Mouse (Mus musculus): Measurements from ENCODE around the gene Tmem52b. TPM values are rescaled to one million over a fixed set of nuclear protein-coding genes. Genes with fewer than 3 reads are reported as not detected.
A peak's percentile ranks its signal among the peaks of the same experiment; 100 is the strongest.

Tmem52b gene
- polyA plus RNA-seq, 1 experiment from 2014 or later = 0.24 TPM

DNA sequence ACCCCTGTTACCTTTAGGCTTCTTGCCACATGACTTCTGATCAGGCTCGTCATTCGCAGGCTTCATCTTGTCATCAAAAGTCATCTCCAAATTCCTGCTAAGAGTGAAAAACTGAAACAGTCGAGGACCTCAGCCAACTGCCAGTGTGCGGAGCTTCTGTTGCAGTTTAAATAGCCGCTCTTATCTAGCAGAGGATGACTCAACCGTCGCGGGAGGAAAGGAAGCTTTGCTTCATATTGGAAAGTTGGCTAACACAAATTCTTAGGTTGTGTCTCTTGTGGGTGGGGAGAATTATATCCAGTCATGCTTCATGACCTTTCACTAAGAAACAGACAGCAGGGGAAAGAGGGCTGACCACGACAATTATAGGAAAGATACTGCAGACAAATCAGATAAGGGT lies 5.3 kb upstream of the Tmem52b start, which contains the start of gene Olr1:
Gene Olr1 (minus strand): TSS at position 142 of the 400 bp plus-strand sequence.
- no peaks in the 10 kb centered on the region for H3K9me3 ChIP-seq (ENCODE audit: control insufficient read depth, low read length)
- no peaks in the 10 kb centered on the region for H3K27me3 ChIP-seq (ENCODE audit: control insufficient read depth, insufficient read depth, low read length)
- no peak for DNase-seq (ENCODE audit: low spot score)
- no peak within 1 kb of the TSS for H3K4me2 ChIP-seq (replicated peaks)
- no peak within 1 kb of the TSS for H3K4me3 ChIP-seq (replicated peaks; ENCODE audit: low read length)
- H3K36me3 ChIP-seq (replicated peaks; ENCODE audit: control insufficient read depth, insufficient read depth) = no peaks in the 10 kb centered on the region
- 87% methylated on average over 9 of the region's 9 CpGs for WGBS
- no peak for ATAC-seq (ENCODE audit: low FRiP score)
- no peak within 1 kb of the TSS for H3K9ac ChIP-seq
- H3K27ac ChIP-seq = no peak within 1 kb of the TSS
- no peaks in the 10 kb centered on the region for H3K4me1 ChIP-seq (replicated peaks; ENCODE audit: control insufficient read depth, insufficient read depth, low read length)

DNA sequence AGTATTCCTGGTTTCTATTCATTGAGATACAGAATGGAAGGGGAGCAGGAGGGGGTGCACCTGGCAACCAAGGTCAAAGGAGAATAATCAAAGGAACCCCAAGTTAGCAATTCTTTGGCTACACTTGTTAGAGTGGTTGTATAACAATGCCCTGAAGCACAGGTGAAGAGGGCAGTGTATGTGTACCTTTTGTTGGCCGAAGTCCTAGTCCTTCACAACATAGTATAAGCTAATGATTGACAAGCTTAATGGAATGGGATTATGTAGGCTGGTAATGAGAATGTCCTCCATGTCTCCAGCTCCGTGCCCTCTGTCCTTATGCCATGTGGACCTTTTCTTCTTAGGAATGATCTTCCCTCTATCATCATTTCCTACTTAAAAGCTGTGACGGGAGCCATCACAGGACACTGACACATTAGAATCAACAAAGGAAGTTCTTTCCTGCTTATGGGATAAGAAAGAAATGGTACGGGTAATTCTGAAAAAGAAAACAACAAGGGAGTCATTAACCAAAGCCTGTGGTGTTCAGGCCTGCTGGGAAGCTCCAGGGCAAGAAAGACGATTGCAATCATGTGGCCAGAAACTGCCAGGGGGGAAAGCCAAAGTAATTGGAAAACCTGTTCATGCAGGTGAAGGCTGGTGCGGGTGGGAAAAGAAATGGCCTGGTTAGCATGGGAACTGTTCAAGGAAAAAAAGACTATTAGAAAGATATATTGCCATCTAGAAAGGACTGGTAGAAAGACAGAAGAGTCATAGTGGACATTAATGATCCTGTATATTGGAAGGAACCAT lies 2.0 kb upstream of the Tmem52b start:
- Histone ChIP-seq H3K36me3 (replicated peaks; ENCODE audit: control insufficient read depth, insufficient read depth) (no peaks in the 10 kb centered on the region), H3K9me3 (ENCODE audit: control insufficient read depth, low read length) (no peaks in the 10 kb centered on the region), H3K9ac (no peak overlapping the region), H3K4me1 (replicated peaks; ENCODE audit: control insufficient read depth, insufficient read depth, low read length) (no peaks in the 10 kb centered on the region), H3K4me3 (replicated peaks; ENCODE audit: low read length) (no peak overlapping the region), H3K27ac (no peak overlapping the region), H3K27me3 (ENCODE audit: control insufficient read depth, insufficient read depth, low read length) (no peaks in the 10 kb centered on the region), H3K4me2 (replicated peaks) (no peak overlapping the region)
- ATAC-seq (ENCODE audit: low FRiP score) (no peak), DNase-seq (ENCODE audit: low spot score) (no peak)
- 79% methylated on average over 6 of the region's 6 CpGs for WGBS

DNA sequence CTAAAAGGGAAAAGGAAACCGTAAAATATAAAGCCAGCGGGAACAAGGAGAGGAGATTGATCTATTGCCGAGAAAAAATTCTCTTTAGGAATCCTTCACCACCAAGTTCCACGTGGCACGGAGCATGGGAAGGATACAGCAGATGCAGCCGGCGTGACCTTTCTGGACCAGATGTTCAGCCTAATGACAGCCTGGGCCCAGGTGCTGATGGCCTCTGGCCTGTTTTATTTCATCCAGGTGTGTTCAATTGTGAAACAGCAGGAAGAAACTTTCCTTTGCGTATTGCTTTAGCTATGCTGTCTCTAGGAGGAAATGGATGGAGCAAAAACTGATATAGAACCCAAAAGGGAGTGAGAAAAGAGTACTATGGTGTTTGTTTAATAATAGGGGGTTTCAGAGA lies 513 bp downstream of the Tmem52b start:
- Histone ChIP-seq H3K9me3 (ENCODE audit: control insufficient read depth, low read length) (no peaks in the 10 kb centered on the region), H3K36me3 (replicated peaks; ENCODE audit: control insufficient read depth, insufficient read depth) (no peaks in the 10 kb centered on the region), H3K27ac (no peak overlapping the region), H3K27me3 (ENCODE audit: control insufficient read depth, insufficient read depth, low read length) (no peaks in the 10 kb centered on the region), H3K4me3 (replicated peaks; ENCODE audit: low read length) (no peak overlapping the region), H3K4me1 (replicated peaks; ENCODE audit: control insufficient read depth, insufficient read depth, low read length) (no peaks in the 10 kb centered on the region), H3K9ac (no peak overlapping the region), H3K4me2 (replicated peaks) (no peak overlapping the region)
- ATAC-seq (ENCODE audit: low FRiP score) = no peak
- DNase-seq (ENCODE audit: low spot score) = no peak
- 81% methylated on average over 8 of the region's 8 CpGs for WGBS

DNA sequence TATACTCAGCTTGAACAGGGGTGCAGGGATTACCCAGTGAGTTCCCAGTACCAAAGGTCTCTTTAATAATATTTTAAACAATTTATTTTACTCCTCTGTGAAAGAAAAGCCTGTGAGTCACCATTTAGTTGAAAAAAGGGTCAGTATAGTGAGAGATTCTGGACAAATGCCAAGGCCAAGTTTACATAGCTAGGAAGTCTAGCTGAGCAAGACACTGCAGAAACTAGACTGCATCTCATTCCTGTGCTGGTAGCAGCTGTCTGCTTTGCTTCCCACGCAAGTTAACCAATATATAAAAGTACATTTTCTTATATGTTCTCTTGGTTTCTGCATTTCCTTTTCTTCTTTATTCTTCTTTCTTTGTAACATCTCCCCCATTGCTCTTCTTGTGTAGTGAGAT lies 1.1 kb downstream of the Tmem52b start:
- Histone ChIP-seq H3K9ac (no peak overlapping the region), H3K4me3 (replicated peaks; ENCODE audit: low read length) (no peak overlapping the region), H3K27me3 (ENCODE audit: control insufficient read depth, insufficient read depth, low read length) (no peaks in the 10 kb centered on the region), H3K4me2 (replicated peaks) (no peak overlapping the region), H3K27ac (no peak overlapping the region), H3K36me3 (replicated peaks; ENCODE audit: control insufficient read depth, insufficient read depth) (no peaks in the 10 kb centered on the region), H3K9me3 (ENCODE audit: control insufficient read depth, low read length) (no peaks in the 10 kb centered on the region), H3K4me1 (replicated peaks; ENCODE audit: control insufficient read depth, insufficient read depth, low read length) (no peaks in the 10 kb centered on the region)
- no peak for ATAC-seq (ENCODE audit: low FRiP score)
- WGBS = 75% methylated on average over 1 of the region's 1 CpGs
- DNase-seq (ENCODE audit: low spot score) = no peak

DNA sequence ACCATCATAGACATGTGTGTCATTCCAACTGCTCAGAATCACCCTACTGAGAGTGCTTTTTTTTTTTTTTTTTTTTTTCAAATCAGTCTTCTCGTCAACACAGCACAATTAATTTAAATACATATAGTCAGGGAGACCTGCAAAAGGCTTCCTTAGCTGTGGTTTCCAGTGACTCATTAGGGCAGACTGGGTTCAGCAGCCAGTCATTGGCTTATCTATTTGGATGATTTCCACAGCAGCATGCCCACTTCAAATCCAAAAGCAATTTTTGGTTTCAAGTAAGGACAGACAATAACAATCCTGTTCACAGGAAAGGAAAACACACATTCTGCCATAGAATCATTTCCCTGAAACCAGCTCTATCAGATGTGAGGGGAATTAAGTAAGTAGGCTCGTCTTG lies 2.0 kb downstream of the Tmem52b start:
- no peak for ATAC-seq (ENCODE audit: low FRiP score)
- DNase-seq (ENCODE audit: low spot score) = no peak
- Histone ChIP-seq H3K27me3 (ENCODE audit: control insufficient read depth, insufficient read depth, low read length) (no peaks in the 10 kb centered on the region), H3K4me1 (replicated peaks; ENCODE audit: control insufficient read depth, insufficient read depth, low read length) (no peaks in the 10 kb centered on the region), H3K9ac (no peak overlapping the region), H3K27ac (no peak overlapping the region), H3K4me2 (replicated peaks) (no peak overlapping the region), H3K4me3 (replicated peaks; ENCODE audit: low read length) (no peak overlapping the region), H3K9me3 (ENCODE audit: control insufficient read depth, low read length) (no peaks in the 10 kb centered on the region), H3K36me3 (replicated peaks; ENCODE audit: control insufficient read depth, insufficient read depth) (no peaks in the 10 kb centered on the region)
- WGBS = 76% methylated on average over 2 of the region's 2 CpGs

DNA sequence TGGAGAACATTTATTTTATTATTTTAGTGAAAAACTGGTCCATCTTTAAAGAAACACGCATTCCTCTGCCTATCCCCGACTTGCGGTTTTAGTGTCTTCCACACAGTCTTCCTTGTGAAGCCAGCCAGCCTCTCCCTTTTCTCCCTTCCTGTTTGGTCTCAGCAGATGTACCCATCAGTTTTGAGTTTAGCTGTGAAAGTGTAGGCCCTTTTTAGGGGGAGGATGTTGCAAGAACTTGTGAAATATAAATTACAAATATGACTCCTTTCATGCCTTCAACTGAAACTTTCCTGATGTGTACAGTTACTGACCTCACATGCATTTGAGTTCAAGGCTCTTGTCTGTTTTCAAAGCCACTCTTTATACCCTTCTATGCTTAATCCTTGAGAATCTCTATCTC lies 2.7 kb downstream of the Tmem52b start:
- DNase-seq (ENCODE audit: low spot score) (no peak), ATAC-seq (ENCODE audit: low FRiP score) (no peak)
- Histone ChIP-seq H3K27ac (no peak overlapping the region), H3K4me3 (replicated peaks; ENCODE audit: low read length) (no peak overlapping the region), H3K4me1 (replicated peaks; ENCODE audit: control insufficient read depth, insufficient read depth, low read length) (no peaks in the 10 kb centered on the region), H3K4me2 (replicated peaks) (no peak overlapping the region), H3K27me3 (ENCODE audit: control insufficient read depth, insufficient read depth, low read length) (no peaks in the 10 kb centered on the region), H3K9me3 (ENCODE audit: control insufficient read depth, low read length) (no peaks in the 10 kb centered on the region), H3K36me3 (replicated peaks; ENCODE audit: control insufficient read depth, insufficient read depth) (no peaks in the 10 kb centered on the region), H3K9ac (no peak overlapping the region)
- 99% methylated on average over 3 of the region's 3 CpGs for WGBS

DNA sequence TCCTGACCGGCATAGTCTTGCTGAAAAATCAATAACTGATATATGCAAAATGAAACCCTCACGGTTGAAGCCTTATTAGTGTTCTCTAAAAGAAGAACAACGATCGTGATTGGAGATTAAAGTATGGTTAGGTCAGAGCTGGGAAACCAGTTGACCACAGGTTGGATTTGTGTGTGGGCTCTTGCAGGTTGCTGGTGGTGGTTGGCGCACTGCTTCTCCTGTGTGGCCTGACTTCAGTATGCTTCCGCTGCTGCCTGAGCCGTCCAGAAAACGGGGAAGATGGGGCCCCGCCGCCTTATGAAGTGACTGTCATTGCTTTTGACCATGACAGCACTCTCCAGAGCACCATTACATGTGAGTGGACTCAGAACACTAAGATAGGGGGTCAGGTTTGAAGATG lies 4.0 kb downstream of the Tmem52b start:
- H3K4me2 ChIP-seq (replicated peaks) = no peak overlapping the region
- no peaks in the 10 kb centered on the region for H3K36me3 ChIP-seq (replicated peaks; ENCODE audit: control insufficient read depth, insufficient read depth)
- no peak overlapping the region for H3K9ac ChIP-seq
- no peak overlapping the region for H3K4me3 ChIP-seq (replicated peaks; ENCODE audit: low read length)
- WGBS = 96% methylated on average over 10 of the region's 10 CpGs
- no peaks in the 10 kb centered on the region for H3K27me3 ChIP-seq (ENCODE audit: control insufficient read depth, insufficient read depth, low read length)
- H3K4me1 ChIP-seq (replicated peaks; ENCODE audit: control insufficient read depth, insufficient read depth, low read length) = no peaks in the 10 kb centered on the region
- ATAC-seq (ENCODE audit: low FRiP score) (no peak), DNase-seq (ENCODE audit: low spot score) (no peak)
- H3K27ac ChIP-seq = no peak overlapping the region
- no peaks in the 10 kb centered on the region for H3K9me3 ChIP-seq (ENCODE audit: control insufficient read depth, low read length)

DNA sequence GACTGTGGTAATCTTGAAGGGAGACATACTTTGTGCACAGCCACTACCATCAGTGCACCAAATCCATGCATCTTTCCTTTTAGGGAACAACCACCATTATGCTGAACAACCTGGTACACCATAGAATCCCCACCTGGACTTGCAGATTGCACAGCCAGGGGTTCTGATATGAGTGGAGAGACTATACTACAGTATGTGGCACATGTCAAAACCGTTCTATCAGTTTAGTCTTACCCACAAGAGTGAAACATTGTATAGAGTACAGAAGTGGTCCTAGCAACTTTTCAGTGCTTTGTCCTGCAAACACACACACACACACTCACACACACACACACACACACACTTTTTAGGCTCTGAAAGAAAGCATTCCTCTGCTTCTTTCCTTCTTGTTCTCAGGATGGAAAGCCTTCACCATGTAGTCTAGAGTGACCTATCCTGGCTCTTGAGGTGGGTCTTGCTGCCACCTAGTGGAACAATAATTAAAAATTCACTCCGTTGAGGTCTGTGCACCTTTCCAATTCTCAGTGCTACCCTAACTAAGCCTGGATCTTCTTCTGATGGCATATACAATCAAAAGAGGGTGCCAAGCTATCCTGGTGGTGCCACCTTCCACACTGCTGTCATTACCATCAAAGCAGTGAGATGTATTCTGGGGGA lies 5.5 kb downstream of the Tmem52b start:
- peak; percentile 81 for ATAC-seq (ENCODE audit: low FRiP score)
- DNase-seq (ENCODE audit: low spot score) = peak; percentile 75
- no peak overlapping the region for H3K4me3 ChIP-seq (replicated peaks; ENCODE audit: low read length)

DNA sequence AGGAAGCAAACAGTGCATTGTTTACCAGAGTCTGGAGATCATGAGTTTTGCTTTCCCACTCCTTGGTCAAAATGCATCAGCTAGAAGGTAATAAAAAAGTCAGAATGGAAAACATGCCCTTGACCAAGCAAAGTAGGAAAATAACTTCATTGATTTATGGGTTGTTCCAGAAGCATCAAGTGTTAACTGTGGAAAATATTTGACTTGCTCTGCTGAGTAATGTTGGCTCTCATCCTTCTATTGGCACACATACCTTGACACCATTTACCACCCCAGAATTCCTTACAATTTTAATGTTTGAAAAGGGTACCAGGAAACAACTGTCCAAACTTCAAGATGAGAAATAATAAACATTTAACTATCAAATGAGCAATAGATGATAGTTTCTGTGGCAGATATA lies 13.7 kb downstream of the Tmem52b start:
- Histone ChIP-seq H3K36me3 (replicated peaks; ENCODE audit: control insufficient read depth, insufficient read depth) (no peaks in the 10 kb centered on the region), H3K4me2 (replicated peaks) (no peak overlapping the region), H3K4me3 (replicated peaks; ENCODE audit: low read length) (no peak overlapping the region), H3K27ac (no peak overlapping the region), H3K9me3 (ENCODE audit: control insufficient read depth, low read length) (no peaks in the 10 kb centered on the region), H3K4me1 (replicated peaks; ENCODE audit: control insufficient read depth, insufficient read depth, low read length) (no peaks in the 10 kb centered on the region), H3K9ac (no peak overlapping the region), H3K27me3 (ENCODE audit: control insufficient read depth, insufficient read depth, low read length) (no peaks in the 10 kb centered on the region)
- no peak for ATAC-seq (ENCODE audit: low FRiP score)
- no peak for DNase-seq (ENCODE audit: low spot score)

More for the DNA sequence above, 5.5 kb downstream of the Tmem52b start:
- H3K27me3 ChIP-seq (ENCODE audit: control insufficient read depth, insufficient read depth, low read length) = no peaks in the 10 kb centered on the region
- H3K4me2 ChIP-seq (replicated peaks) = no peak overlapping the region
- WGBS = 48% methylated on average over 2 of the region's 2 CpGs
- H3K9me3 ChIP-seq (ENCODE audit: control insufficient read depth, low read length) = no peaks in the 10 kb centered on the region
- H3K27ac ChIP-seq = no peak overlapping the region
- H3K36me3 ChIP-seq (replicated peaks; ENCODE audit: control insufficient read depth, insufficient read depth) = no peaks in the 10 kb centered on the region
- H3K4me1 ChIP-seq (replicated peaks; ENCODE audit: control insufficient read depth, insufficient read depth, low read length) = no peaks in the 10 kb centered on the region
- H3K9ac ChIP-seq = no peak overlapping the region
